Mouse (Mus musculus): ENCODE measurements at regions not wholly inside any gene's neighbourhood (a gene's known extent, or its start where the extent isn't known, plus 50 kb on each side); places are given as distances from the start of the nearest gene placed in this dataset.

- TF ChIP-seq CTCF (IDR thresholded peaks at IDR 0.05; ENCODE audit: low read depth, low read length) (0 out of 2 replicates have a peak, but pooled peaks have one; percentile 17), POLR2A (IDR thresholded peaks at IDR 0.05; ENCODE audit: extremely low read depth, insufficient read depth, low read length) (no peak)
Measured at GRCm38 (mm10) chr5:85936667-85937314, 128.6 kb downstream of the Cenpc1 start.

Measured in liver, adult 2 months (tissue).